Mouse (Mus musculus): Measurements from ENCODE around the gene Gan.

GRCm38 (mm10) chr8:117194355-117194754, 36.4 kb downstream of the Gan start:
- TF ChIP-seq CTCF (IDR thresholded peaks at IDR 0.05; ENCODE audit: low read depth), result no peak
- TF ChIP-seq EP300 (optimal IDR thresholded peaks at IDR 0.05), result no peak
